Mouse (Mus musculus) bone marrow, adult 2 months (tissue): ENCODE data around the gene Tmem30a.

Source experiments
- CTCF ChIP-seq: fragments of 200-500 bp; IDR thresholded peaks from 2 replicates; pipeline ENCODE4 v1.5.1; 2011; ENCODE audit warnings: low read length, control low read depth; ENCODE audit not compliant: control insufficient read depth, insufficient read depth
- POLR2A ChIP-seq: fragments of 200-500 bp; IDR thresholded peaks from 2 replicates; pipeline ENCODE4 v1.6.1; 2011; ENCODE audit warnings: low read depth, mild to moderate bottlenecking, control low read depth, low read length, borderline replicate concordance; ENCODE audit not compliant: control insufficient read depth

DNA sequence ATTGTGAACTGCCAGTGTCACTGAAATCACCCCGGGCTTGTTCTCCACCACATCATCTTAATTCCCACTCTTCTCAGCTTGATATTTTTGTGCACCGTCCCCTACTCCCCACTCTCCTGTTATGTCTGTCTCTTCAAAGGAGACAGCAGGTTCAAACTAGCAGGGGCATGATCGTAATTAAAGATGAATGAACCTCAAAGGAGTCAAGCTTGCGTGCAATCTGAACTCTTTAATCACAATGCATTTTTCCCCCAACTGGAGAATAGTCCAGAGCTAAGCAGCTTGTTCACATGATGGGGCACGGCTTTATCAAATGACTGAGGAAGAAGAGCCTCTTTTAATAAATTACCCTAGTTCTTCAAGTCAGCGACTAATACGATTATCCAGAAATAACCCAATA is 32.2 kb upstream of the Tmem30a start:
- TF ChIP-seq POLR2A (no peak), CTCF (no peak)
